Mouse (Mus musculus): ENCODE results near the gene Adam12. TPM values are rescaled to one million over a fixed set of nuclear protein-coding genes. Genes with fewer than 3 reads are reported as not detected.

The Adam12 gene
- polyA plus RNA-seq, 1 experiment from 2014 or later = 1.2 TPM

DNA sequence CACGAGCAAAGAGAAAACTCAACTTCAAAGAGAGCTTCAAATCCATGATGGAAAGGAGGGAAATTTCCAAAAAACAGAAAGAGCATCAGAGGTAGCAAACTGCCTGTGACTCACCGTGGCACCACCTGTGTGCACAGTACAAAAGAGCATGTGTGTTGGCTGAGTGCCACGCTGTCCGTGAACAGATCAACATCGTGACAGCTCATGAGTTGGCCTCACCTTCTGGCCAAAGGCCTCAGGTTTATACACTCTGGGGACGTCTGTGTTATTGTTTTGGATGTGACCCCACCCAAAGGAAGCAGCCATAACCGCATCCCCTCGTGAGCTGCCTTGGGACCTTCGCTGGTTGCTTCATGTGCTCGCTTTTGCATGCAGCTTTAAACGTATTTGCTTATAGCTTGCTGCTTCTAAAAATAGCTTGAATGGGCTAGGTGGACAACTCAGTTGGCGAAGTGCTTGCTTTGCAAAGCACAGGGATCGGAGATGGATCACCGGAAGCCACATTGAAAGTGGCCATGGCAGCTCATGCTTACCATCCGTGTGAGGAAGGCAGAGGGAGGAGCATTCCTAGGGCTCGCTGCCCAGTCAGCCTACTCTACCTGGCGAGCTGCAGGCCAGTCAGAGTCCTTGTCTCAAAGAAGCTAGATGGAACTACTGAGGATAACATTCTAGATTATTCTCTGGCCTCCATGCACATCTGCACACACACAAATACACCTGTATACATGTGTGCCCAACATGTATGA, 151.8 kb downstream of the Adam12 start:
- Histone ChIP-seq H3K4me2 (no peak overlapping the region), H3K27me3 (no peaks in the 10 kb centered on the region), H3K4me3 (replicated peaks) (no peak overlapping the region), H3K9me3 (replicated peaks) (no peaks in the 10 kb centered on the region), H3K9ac (no peak overlapping the region), H3K36me3 (replicated peaks) (no peaks in the 10 kb centered on the region), H3K27ac (replicated peaks) (no peak overlapping the region), H3K4me1 (replicated peaks) (no peaks in the 10 kb centered on the region)
- WGBS (ENCODE audit: insufficient replicate concordance) = 65% methylated on average over 17 of the region's 17 CpGs
- no peak for ATAC-seq (ENCODE audit: insufficient read depth)

DNA sequence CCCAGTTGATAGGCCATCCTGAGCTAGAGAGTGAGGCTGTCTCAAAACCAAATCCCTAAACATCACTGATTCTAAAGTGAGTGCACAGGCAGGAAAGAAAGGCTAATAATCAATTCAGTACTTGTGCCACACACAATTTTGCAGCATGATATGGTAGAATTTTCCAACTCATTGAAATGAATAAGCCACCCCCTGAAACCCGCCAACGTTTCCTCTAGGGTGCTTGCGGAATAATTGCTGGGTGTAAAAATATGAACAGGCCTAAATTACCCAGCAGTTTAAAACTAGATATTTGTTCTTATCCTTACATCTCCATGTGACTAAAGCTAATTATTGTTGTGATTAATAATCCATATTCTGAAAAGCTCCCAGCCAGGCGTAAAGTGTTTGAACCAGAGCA, 154.3 kb downstream of the Adam12 start:
- no peaks in the 10 kb centered on the region for H3K9me3 ChIP-seq (replicated peaks)
- no peak overlapping the region for H3K9ac ChIP-seq
- no peaks in the 10 kb centered on the region for H3K27me3 ChIP-seq
- no peak for ATAC-seq (ENCODE audit: insufficient read depth)
- 74% methylated on average over 4 of the region's 4 CpGs for WGBS (ENCODE audit: insufficient replicate concordance)
- H3K4me3 ChIP-seq (replicated peaks) = no peak overlapping the region
- H3K4me1 ChIP-seq (replicated peaks) = no peaks in the 10 kb centered on the region
- H3K36me3 ChIP-seq (replicated peaks) = no peaks in the 10 kb centered on the region
- H3K27ac ChIP-seq (replicated peaks) = no peak overlapping the region
- H3K4me2 ChIP-seq = no peak overlapping the region

DNA sequence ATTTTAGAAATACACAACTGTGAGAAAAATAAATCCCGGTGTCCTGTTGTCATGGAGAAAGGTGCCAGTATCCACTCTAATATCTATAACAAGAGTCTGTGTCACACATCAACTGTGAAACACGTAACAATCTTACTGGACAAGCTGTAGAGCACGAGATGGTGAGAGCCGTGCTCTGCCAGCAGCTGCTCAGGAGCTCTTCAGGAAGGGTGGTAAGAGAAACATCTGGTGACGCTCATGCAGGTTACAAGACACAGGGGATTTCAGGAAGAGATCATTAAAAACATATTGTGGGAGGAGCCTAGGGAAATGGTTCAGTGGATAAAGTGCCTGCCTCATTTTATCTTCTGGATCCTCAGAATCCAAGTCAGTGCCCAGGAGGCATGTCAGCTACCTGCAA, 158.9 kb downstream of the Adam12 start:
- H3K9ac ChIP-seq = no peak overlapping the region
- H3K9me3 ChIP-seq (replicated peaks) = no peaks in the 10 kb centered on the region
- H3K4me3 ChIP-seq (replicated peaks) = no peak overlapping the region
- no peak for ATAC-seq (ENCODE audit: insufficient read depth)
- WGBS (ENCODE audit: insufficient replicate concordance) = 63% methylated on average over 5 of the region's 5 CpGs
- no peaks in the 10 kb centered on the region for H3K27me3 ChIP-seq
- no peak overlapping the region for H3K4me2 ChIP-seq
- no peaks in the 10 kb centered on the region for H3K36me3 ChIP-seq (replicated peaks)
- no peaks in the 10 kb centered on the region for H3K4me1 ChIP-seq (replicated peaks)
- H3K27ac ChIP-seq (replicated peaks) = no peak overlapping the region

DNA sequence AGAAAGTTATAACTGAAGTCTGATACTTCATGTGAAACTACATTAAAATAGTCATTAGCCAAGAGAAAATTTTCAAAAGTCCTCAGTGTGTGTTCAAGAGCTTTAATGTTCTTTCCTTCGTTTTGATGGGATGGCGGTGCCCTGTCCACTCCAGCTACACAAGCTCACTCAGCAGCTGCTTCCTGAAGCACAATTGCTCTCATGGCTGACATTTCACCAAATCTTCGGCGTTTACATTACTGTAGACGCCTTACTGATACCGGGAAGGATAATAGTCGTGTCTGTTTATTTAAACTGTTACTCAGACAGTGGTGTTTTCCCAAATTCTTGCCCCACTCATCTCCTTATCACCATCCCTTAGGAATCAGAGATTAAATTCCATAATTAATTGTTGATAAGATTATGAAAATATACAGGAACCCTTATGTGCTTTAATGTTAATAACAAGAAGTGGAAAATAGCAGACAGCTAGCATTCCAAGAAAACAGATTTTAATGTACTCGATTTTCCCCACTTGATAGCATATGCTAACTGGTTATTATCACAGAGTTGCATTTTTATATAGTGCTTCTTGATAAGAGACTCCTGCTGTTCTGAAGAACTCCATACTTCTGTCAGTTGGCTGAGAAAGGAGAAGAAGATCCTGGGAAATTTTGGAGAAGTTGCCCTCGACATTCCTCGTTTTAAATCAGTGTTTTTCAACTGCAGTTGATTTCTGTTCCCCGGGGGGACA, 160.6 kb downstream of the Adam12 start:
- 46% methylated on average over 11 of the region's 11 CpGs for WGBS (ENCODE audit: insufficient replicate concordance)

DNA sequence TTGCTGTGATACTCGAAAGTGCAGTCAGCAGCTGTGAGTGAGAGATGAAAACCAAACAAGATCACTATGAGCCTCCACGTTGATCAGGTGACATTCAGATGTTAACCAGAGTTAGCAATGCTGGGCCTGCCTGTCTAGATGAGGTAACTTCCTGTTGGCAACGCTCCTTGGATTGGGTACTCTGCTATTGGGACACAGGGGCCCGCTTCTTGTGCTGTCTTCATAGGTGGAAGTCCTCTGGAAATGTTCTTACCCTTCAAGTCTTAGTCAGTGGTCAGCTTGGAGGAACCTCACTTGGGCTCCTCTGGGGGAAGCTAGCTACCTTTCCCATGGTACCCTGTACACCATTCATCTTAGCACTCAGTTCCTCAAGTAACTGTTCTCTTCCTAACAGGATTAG, 169.3 kb downstream of the Adam12 start:
- no peak overlapping the region for H3K4me2 ChIP-seq
- no peaks in the 10 kb centered on the region for H3K36me3 ChIP-seq (replicated peaks)
- H3K9ac ChIP-seq = no peak overlapping the region
- ATAC-seq (ENCODE audit: insufficient read depth) = peak; percentile 34; the same call in 1 of the 2 replicates
- H3K27ac ChIP-seq (replicated peaks) = no peak overlapping the region
- WGBS (ENCODE audit: insufficient replicate concordance) = 30% methylated on average over 4 of the region's 4 CpGs
- no peaks in the 10 kb centered on the region for H3K4me1 ChIP-seq (replicated peaks)
- H3K27me3 ChIP-seq = no peaks in the 10 kb centered on the region
- no peak overlapping the region for H3K4me3 ChIP-seq (replicated peaks)
- no peaks in the 10 kb centered on the region for H3K9me3 ChIP-seq (replicated peaks)

More for the DNA sequence above, 160.6 kb downstream of the Adam12 start:
- ATAC-seq (ENCODE audit: insufficient read depth) = no peak
- no peaks in the 10 kb centered on the region for H3K27me3 ChIP-seq
- H3K4me3 ChIP-seq (replicated peaks) = no peak overlapping the region
- no peaks in the 10 kb centered on the region for H3K9me3 ChIP-seq (replicated peaks)
- H3K4me1 ChIP-seq (replicated peaks) = no peaks in the 10 kb centered on the region
- no peaks in the 10 kb centered on the region for H3K36me3 ChIP-seq (replicated peaks)
- no peak overlapping the region for H3K9ac ChIP-seq
- no peak overlapping the region for H3K27ac ChIP-seq (replicated peaks)
- no peak overlapping the region for H3K4me2 ChIP-seq

DNA sequence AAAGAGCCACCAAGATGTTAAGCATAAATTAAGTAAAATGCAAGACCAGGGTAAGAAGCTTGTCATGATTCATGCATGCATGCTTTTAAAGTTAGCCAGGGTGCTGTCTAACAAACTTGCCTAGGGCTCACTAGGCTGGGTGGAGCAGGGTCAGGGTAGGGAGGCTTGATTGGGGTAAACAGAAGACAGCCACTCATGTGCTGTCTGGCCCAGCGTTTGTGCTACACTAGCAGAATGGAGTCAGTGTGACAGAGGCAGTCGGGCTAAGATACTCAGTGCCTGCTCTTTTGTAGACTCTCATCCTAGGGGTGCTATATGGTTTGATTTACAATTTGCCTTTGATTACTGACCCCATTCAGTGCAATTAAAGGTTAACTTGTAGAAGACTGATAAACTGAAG, 179.5 kb downstream of the Adam12 start:
- H3K9ac ChIP-seq = no peak overlapping the region
- no peaks in the 10 kb centered on the region for H3K9me3 ChIP-seq (replicated peaks)
- no peaks in the 10 kb centered on the region for H3K4me1 ChIP-seq (replicated peaks)
- no peak for ATAC-seq (ENCODE audit: insufficient read depth)
- H3K27me3 ChIP-seq = no peaks in the 10 kb centered on the region
- no peak overlapping the region for H3K4me2 ChIP-seq
- no peak overlapping the region for H3K27ac ChIP-seq (replicated peaks)
- 37% methylated on average over 2 of the region's 2 CpGs for WGBS (ENCODE audit: insufficient replicate concordance)
- H3K4me3 ChIP-seq (replicated peaks) = no peak overlapping the region
- H3K36me3 ChIP-seq (replicated peaks) = no peaks in the 10 kb centered on the region

DNA sequence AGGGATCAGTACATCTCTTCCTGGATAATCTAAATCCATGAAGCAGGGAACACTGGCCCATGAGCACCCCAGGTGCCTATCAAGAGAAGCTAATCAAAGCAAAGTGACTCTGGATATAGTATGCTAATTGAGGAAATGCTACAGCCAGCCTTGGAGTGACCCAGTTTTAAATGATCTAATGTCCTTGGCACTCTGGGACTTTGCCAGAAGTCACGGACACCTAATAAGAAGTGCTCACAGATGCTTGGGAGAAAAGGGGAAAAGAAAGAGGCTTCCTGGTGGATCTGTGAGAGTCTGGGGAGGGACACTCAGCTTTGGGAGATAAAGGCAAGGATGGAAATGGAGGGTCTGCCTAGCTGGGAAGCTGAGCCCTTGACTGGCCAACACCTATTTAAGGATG, 181.6 kb downstream of the Adam12 start:
- no peak overlapping the region for H3K4me3 ChIP-seq (replicated peaks)
- H3K4me1 ChIP-seq (replicated peaks) = no peaks in the 10 kb centered on the region
- no peak overlapping the region for H3K4me2 ChIP-seq
- H3K9ac ChIP-seq = no peak overlapping the region
- no peaks in the 10 kb centered on the region for H3K36me3 ChIP-seq (replicated peaks)
- H3K27me3 ChIP-seq = no peaks in the 10 kb centered on the region
- 48% methylated on average over 1 of the region's 1 CpGs for WGBS (ENCODE audit: insufficient replicate concordance)
- no peak for ATAC-seq (ENCODE audit: insufficient read depth)
- no peak overlapping the region for H3K27ac ChIP-seq (replicated peaks)
- H3K9me3 ChIP-seq (replicated peaks) = no peaks in the 10 kb centered on the region

DNA sequence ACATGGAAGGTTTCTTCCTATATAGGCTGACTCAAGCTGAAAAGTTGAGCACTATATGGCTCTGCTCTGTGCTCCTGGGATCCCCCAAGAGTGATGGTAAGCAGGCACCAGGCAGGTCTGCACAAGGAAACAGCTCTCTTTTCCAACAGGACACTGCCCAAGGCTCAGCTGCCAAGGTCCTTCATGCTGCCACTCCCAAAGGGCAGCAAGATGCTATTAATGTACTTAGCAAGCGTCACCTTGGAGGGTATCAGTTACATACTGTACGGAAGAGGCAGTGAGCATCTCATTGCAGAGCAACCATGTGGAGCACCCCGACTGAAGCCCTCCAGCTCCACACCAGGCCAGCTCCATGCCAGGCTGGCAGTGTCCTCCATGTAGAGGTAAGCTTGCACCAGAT, 185.6 kb downstream of the Adam12 start:
- Histone ChIP-seq H3K36me3 (replicated peaks) (no peaks in the 10 kb centered on the region), H3K27me3 (no peaks in the 10 kb centered on the region), H3K27ac (replicated peaks) (no peak overlapping the region), H3K9ac (no peak overlapping the region), H3K4me1 (replicated peaks) (no peaks in the 10 kb centered on the region), H3K4me3 (replicated peaks) (no peak overlapping the region), H3K4me2 (no peak overlapping the region), H3K9me3 (replicated peaks) (no peaks in the 10 kb centered on the region)
- ATAC-seq (ENCODE audit: insufficient read depth) = no peak
- 64% methylated on average over 3 of the region's 3 CpGs for WGBS (ENCODE audit: insufficient replicate concordance)

DNA sequence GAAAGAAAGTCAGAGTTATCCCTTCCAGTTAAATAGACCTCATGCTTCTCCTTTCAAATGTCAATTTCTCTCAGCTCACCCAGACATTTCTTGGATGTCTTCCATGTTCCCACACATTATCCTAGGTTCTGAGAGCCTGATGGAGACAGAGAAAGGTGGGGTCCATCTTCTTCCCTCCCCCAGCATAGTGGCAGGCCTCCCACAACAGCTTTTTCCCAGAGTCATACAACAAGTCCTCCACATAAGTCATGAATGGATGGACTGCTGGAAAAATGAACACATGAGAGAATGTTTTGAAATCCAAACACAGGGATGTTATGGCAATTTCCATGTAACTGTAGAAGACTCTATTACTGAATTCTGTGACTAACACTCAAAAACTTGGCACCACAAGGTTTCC, 188.4 kb downstream of the Adam12 start:
- no peak overlapping the region for H3K4me3 ChIP-seq (replicated peaks)
- no peak overlapping the region for H3K4me2 ChIP-seq
- no peaks in the 10 kb centered on the region for H3K27me3 ChIP-seq
- no peaks in the 10 kb centered on the region for H3K9me3 ChIP-seq (replicated peaks)
- no peak overlapping the region for H3K9ac ChIP-seq
- no peak overlapping the region for H3K27ac ChIP-seq (replicated peaks)
- H3K36me3 ChIP-seq (replicated peaks) = no peaks in the 10 kb centered on the region
- no peak for ATAC-seq (ENCODE audit: insufficient read depth)
- H3K4me1 ChIP-seq (replicated peaks) = no peaks in the 10 kb centered on the region

DNA sequence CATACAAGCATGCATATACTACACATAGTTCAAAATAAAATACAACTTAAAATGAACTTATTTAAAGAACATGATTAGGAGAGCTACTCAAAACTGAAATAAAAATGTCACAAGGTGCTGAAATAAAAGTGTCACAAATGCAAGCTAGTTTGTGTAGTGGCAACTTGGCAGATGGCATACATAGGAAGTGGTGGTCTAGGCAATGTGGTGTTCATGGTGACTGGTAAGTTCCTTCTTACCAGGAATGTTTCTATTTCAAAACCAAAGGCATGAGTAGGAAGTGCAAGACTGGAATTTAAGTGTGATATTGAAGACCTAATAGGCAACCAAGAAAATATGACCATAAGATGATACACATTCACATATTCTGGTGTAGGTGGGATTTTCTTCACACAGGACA, 189.3 kb downstream of the Adam12 start:
- H3K9ac ChIP-seq = no peak overlapping the region
- no peaks in the 10 kb centered on the region for H3K36me3 ChIP-seq (replicated peaks)
- ATAC-seq (ENCODE audit: insufficient read depth) = no peak
- H3K27ac ChIP-seq (replicated peaks) = no peak overlapping the region
- no peak overlapping the region for H3K4me2 ChIP-seq
- H3K27me3 ChIP-seq = no peaks in the 10 kb centered on the region
- no peaks in the 10 kb centered on the region for H3K9me3 ChIP-seq (replicated peaks)
- no peaks in the 10 kb centered on the region for H3K4me1 ChIP-seq (replicated peaks)
- no peak overlapping the region for H3K4me3 ChIP-seq (replicated peaks)

DNA sequence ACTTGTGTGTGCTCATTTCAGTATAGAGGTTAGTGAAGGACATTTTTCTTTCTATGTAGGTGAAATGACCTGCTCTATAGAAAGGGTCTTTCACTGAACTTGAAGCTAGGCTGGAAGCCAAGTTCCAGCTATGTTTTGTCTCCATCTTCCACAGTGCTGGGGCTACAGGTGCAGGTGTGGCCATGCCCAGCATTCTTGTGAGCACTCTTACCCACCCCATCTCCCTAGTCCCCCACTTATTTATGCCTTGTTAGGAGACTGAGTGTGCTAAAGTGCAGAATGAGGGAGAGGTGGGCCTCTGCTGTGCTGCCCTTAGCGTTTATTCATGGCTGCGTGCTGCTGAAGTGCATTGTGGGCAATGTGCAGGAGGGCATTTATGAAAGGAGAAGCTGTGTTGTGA, 198.0 kb downstream of the Adam12 start:
- Histone ChIP-seq H3K4me3 (replicated peaks) (no peak overlapping the region), H3K9ac (no peak overlapping the region), H3K9me3 (replicated peaks) (no peaks in the 10 kb centered on the region), H3K4me1 (replicated peaks) (peaks cover 6% of the 10 kb centered on the region; the same call in 1 of the 2 replicates), H3K27me3 (no peaks in the 10 kb centered on the region), H3K27ac (replicated peaks) (no peak overlapping the region), H3K4me2 (no peak overlapping the region), H3K36me3 (replicated peaks) (no peaks in the 10 kb centered on the region)
- 69% methylated on average over 2 of the region's 2 CpGs for WGBS (ENCODE audit: insufficient replicate concordance)
- ATAC-seq (ENCODE audit: insufficient read depth) = no peak

DNA sequence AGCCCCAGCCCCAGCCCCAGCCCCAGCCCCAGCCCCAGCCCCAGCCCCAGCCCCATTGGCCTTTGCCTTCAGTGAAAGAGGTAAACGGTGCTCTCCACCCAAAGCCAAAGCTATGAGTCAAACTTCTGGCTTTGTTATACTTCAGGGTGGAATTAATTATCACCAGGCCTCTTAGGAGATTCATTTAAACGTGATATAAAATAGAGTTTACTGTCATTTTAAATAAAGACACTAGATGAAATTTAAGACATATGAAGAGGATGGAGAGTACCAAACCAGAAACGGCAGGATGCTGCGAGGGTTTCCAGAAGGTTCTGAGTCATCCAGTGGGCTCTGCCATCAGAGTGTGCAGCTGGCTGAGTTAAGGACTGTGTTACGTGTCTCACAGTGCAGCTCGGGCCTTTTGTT, 199.0 kb downstream of the Adam12 start:
- Histone ChIP-seq H3K4me3 (replicated peaks) (no peak overlapping the region), H3K36me3 (replicated peaks) (no peaks in the 10 kb centered on the region), H3K27me3 (no peaks in the 10 kb centered on the region), H3K9me3 (replicated peaks) (no peaks in the 10 kb centered on the region), H3K27ac (replicated peaks) (no peak overlapping the region), H3K4me2 (no peak overlapping the region), H3K4me1 (replicated peaks) (peaks cover 6% of the 10 kb centered on the region; the same call in 1 of the 2 replicates), H3K9ac (no peak overlapping the region)
- WGBS (ENCODE audit: insufficient replicate concordance) = 36% methylated on average over 6 of the region's 6 CpGs
- ATAC-seq (ENCODE audit: insufficient read depth) = no peak
